Mouse (Mus musculus) ES-Bruce4 (cell line): ENCODE results near the gene Irak1bp1. TPM values are rescaled to one million over a fixed set of nuclear protein-coding genes. Genes with fewer than 3 reads are reported as not detected.

Source experiments
- H3K27ac ChIP-seq: 2 replicates; pipeline ENCODE4 v1.5.1; 2012; ENCODE audit warnings: low read length, inconsistent platforms; ENCODE audit not compliant: insufficient read depth
- H3K27me3 ChIP-seq: 2 replicates; pipeline ENCODE4 v1.6.1; 2012; ENCODE audit warnings: mild to moderate bottlenecking, low read length, inconsistent platforms; ENCODE audit not compliant: control insufficient read depth, poor library complexity, insufficient read depth, severe bottlenecking
- H3K36me3 ChIP-seq: 2 replicates; pipeline ENCODE4 v1.6.1; 2012; ENCODE audit warnings: inconsistent platforms, mild to moderate bottlenecking, low read length, moderate library complexity; ENCODE audit not compliant: control insufficient read depth, poor library complexity, insufficient read depth, severe bottlenecking
- H3K4me1 ChIP-seq: one replicate; pipeline ENCODE4 v1.8.1; 2011; ENCODE audit warnings: low read length; ENCODE audit not compliant: control insufficient read depth, insufficient read depth
- H3K4me3 ChIP-seq: 2 replicates; pipeline ENCODE4 v1.5.1; 2011; ENCODE audit warnings: low read depth, mild to moderate bottlenecking, low read length
- H3K9ac ChIP-seq: 2 replicates; pipeline ENCODE4 v1.6.1; 2012; ENCODE audit warnings: low read depth, mild to moderate bottlenecking, inconsistent platforms; ENCODE audit not compliant: poor library complexity, severe bottlenecking
- H3K9me3 ChIP-seq: replicated peaks from 2 replicates; pipeline ENCODE4 v1.6.1; 2012; ENCODE audit warnings: mild to moderate bottlenecking, low read length, inconsistent platforms; ENCODE audit not compliant: control insufficient read depth, poor library complexity, insufficient read depth, severe bottlenecking
- CTCF ChIP-seq: IDR thresholded peaks from one replicate; pipeline ENCODE4 v1.8.1; 2011; ENCODE audit warnings: low read depth, low read length
- EP300 ChIP-seq: IDR thresholded peaks from 2 replicates; pipeline ENCODE4 v1.6.1; 2011; ENCODE audit warnings: low read depth, low read length; ENCODE audit not compliant: insufficient read depth
- POLR2A ChIP-seq: IDR thresholded peaks from one replicate; pipeline ENCODE4 v1.8.1; 2011; ENCODE audit warnings: low read length; ENCODE audit not compliant: insufficient read depth
- polyA plus RNA-seq: library from polyadenylated mRNA; stranded (reverse); fragments of >200 nt; gene quantifications from 2 replicates; pipeline ENCODE4 v1.2.4, GENCODE M21; 2011; ENCODE audit warnings: low read depth; ENCODE audit not compliant: missing spikeins, insufficient read depth, insufficient read length

Gene Irak1bp1
- polyA plus RNA-seq, 1 experiment: 11.5 TPM

- TF ChIP-seq EP300: no peak
- TF ChIP-seq CTCF: no peak
- no peak for TF ChIP-seq POLR2A
- Histone ChIP-seq H3K9ac (no peak overlapping the region), H3K36me3 (no peaks in the 10 kb centered on the region)
Observed at GRCm38 (mm10) chr9:82812172-82812963, 17.0 kb upstream of the Irak1bp1 start.

GRCm38 (mm10) chr9:82814536-82814935 is 14.8 kb upstream of the Irak1bp1 start:
- H3K4me1 ChIP-seq: no peaks in the 10 kb centered on the region
- H3K9ac ChIP-seq: no peak overlapping the region
- no peaks in the 10 kb centered on the region; the same call in 1 of the 2 replicates for H3K9me3 ChIP-seq
- H3K27ac ChIP-seq: no peak overlapping the region
- TF ChIP-seq CTCF (no peak), POLR2A (no peak), EP300 (no peak)
- no peak overlapping the region for H3K4me3 ChIP-seq
- no peaks in the 10 kb centered on the region for H3K36me3 ChIP-seq
- no peaks in the 10 kb centered on the region for H3K27me3 ChIP-seq

More at GRCm38 (mm10) chr9:82812172-82812963, 17.0 kb upstream of the Irak1bp1 start:
- H3K27ac ChIP-seq: no peak overlapping the region
- H3K27me3 ChIP-seq: no peaks in the 10 kb centered on the region
- no peaks in the 10 kb centered on the region; the same call in 1 of the 2 replicates for H3K9me3 ChIP-seq
- H3K4me1 ChIP-seq: no peaks in the 10 kb centered on the region
- H3K4me3 ChIP-seq: no peak overlapping the region

- H3K27me3 ChIP-seq: no peaks in the 10 kb centered on the region
- no peaks in the 10 kb centered on the region for H3K36me3 ChIP-seq
- no peak overlapping the region for H3K4me3 ChIP-seq
Observed at GRCm38 (mm10) chr9:82815257-82815785, 14.0 kb upstream of the Irak1bp1 start.

GRCm38 (mm10) chr9:82826426-82826825 is 2.9 kb upstream of the Irak1bp1 start:
- Histone ChIP-seq H3K4me1 (no peaks in the 10 kb centered on the region), H3K27me3 (no peaks in the 10 kb centered on the region), H3K36me3 (no peaks in the 10 kb centered on the region), H3K4me3 (no peak overlapping the region), H3K27ac (no peak overlapping the region), H3K9ac (no peak overlapping the region), H3K9me3 (no peaks in the 10 kb centered on the region)
- TF ChIP-seq CTCF (peak; percentile 50), EP300 (no peak)

More at GRCm38 (mm10) chr9:82815257-82815785, 14.0 kb upstream of the Irak1bp1 start:
- TF ChIP-seq EP300 (no peak), CTCF (no peak), POLR2A (no peak)
- Histone ChIP-seq H3K27ac (no peak overlapping the region), H3K4me1 (no peaks in the 10 kb centered on the region), H3K9me3 (no peaks in the 10 kb centered on the region; the same call in 1 of the 2 replicates), H3K9ac (no peak overlapping the region)

GRCm38 (mm10) chr9:82829693-82830430 is 522 bp downstream of the Irak1bp1 start:
- Histone ChIP-seq H3K9me3 (no peaks in the 10 kb centered on the region), H3K4me3 (peak overlapping the region; percentile 86), H3K9ac (peak overlapping the region; percentile 69), H3K4me1 (no peaks in the 10 kb centered on the region), H3K36me3 (no peaks in the 10 kb centered on the region), H3K27ac (no peak overlapping the region), H3K27me3 (no peaks in the 10 kb centered on the region)
- TF ChIP-seq POLR2A (no peak), CTCF (no peak), EP300 (0 out of 2 replicates have a peak, but pooled peaks have one; percentile 59)
